Comparison of ENCODE assay signal across 8 mouse cellular contexts in the genomic region with DNA sequence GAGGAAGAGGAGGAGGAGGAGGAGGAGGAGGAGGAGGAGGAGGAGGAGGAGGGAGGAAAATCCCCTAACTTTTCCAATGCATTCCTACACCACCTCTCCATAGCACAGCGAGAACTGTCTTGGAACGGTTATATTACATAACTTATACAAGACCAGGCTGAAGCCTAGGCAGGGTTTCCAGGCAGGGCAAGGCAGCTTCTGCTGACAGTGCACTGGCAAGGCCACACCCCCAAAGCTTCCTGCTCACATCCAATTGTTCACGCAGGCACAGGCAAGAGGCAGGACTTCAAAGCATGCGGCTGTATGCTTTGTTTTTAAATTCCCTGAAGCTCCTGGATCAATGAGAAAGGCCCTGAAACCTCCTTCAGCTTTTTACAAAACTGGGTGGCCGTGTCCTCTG. TPM values are rescaled to one million over a fixed set of nuclear protein-coding genes. Genes with fewer than 3 reads are reported as not detected.
DNase-seq lines count a peak whose midpoint lies in the region; ATAC-seq and TF ChIP-seq lines count a peak whose summit lies in the region.

No protein-coding gene starts in this region.

- H3K36me3 ChIP-seq in intestine, embryonic 14.5 days (ENCODE audit: control insufficient read depth, insufficient read depth, low read length) = no peaks in the 10 kb centered on the region
- H3K36me3 ChIP-seq in intestine, postnatal 0 days (ENCODE audit: control insufficient read depth, insufficient read depth) = no peaks in the 10 kb centered on the region
- H3K36me3 ChIP-seq in limb, embryonic 15.5 days = no peaks in the 10 kb centered on the region

- ATAC-seq in intestine, embryonic 14.5 days (replicated peaks; ENCODE audit: low FRiP score, low TSS enrichment, low read depth) = peak; percentile 40; the same call in 1 of the 2 replicates
- no peak for ATAC-seq in intestine, postnatal 0 days
- peak; percentile 74 for ATAC-seq in granulocyte monocyte progenitor cell, adult 5-6 weeks (replicated peaks; ENCODE audit: poor library complexity, severe bottlenecking)
- peak; percentile 62; the same call in 1 of the 2 replicates for ATAC-seq in limb, embryonic 15.5 days (ENCODE audit: insufficient number of reproducible peaks, low FRiP score, low TSS enrichment, low read depth)

- WGBS in intestine, embryonic 14.5 days = 9% methylated on average over 5 of the region's 5 CpGs
- WGBS in intestine, postnatal 0 days = 18% methylated on average over 5 of the region's 5 CpGs
- WGBS in limb, embryonic 15.5 days = 16% methylated on average over 5 of the region's 5 CpGs

- DNase-seq in intestine, embryonic 14.5 days (ENCODE audit: low spot score) = no peak
- DNase-seq in R1 (ENCODE audit: low read depth, low spot score) = peak; percentile 43
- DNase-seq in thymus, postnatal 25 days = peak; percentile 71
- DNase-seq in layer of hippocampus, postnatal 25 days (ENCODE audit: extremely low spot score in 1 of 2, low spot score in 1 of 2) = no peak
- no peak for DNase-seq in cerebellum, adult 11-12 months

- no peaks in the 10 kb centered on the region for H3K4me1 ChIP-seq in intestine, embryonic 14.5 days (replicated peaks; ENCODE audit: control insufficient read depth, insufficient read depth, low read length)
- H3K4me1 ChIP-seq in intestine, postnatal 0 days (replicated peaks; ENCODE audit: control insufficient read depth, insufficient read depth, low read length) = no peaks in the 10 kb centered on the region
- peaks cover 11% of the 10 kb centered on the region; the same call in 1 of the 2 replicates for H3K4me1 ChIP-seq in limb, embryonic 15.5 days

- no peak overlapping the region for H3K27ac ChIP-seq in intestine, embryonic 14.5 days (ENCODE audit: low read depth)
- H3K27ac ChIP-seq in intestine, postnatal 0 days (ENCODE audit: low read depth, low read length) = no peak overlapping the region
- H3K27ac ChIP-seq in limb, embryonic 15.5 days = no peak overlapping the region

- H3K4me2 ChIP-seq in intestine, embryonic 14.5 days (ENCODE audit: low read length) = no peak overlapping the region
- H3K4me2 ChIP-seq in intestine, postnatal 0 days (replicated peaks; ENCODE audit: low read depth) = no peak overlapping the region
- H3K4me2 ChIP-seq in limb, embryonic 15.5 days = no peak overlapping the region

- no peak overlapping the region for H3K9ac ChIP-seq in intestine, embryonic 14.5 days (ENCODE audit: low read length)
- no peak overlapping the region for H3K9ac ChIP-seq in intestine, postnatal 0 days (ENCODE audit: low read depth, low read length)
- H3K9ac ChIP-seq in limb, embryonic 15.5 days = no peak overlapping the region

- H3K9me3 ChIP-seq in intestine, embryonic 14.5 days (ENCODE audit: control insufficient read depth, low read length) = no peaks in the 10 kb centered on the region
- H3K9me3 ChIP-seq in intestine, postnatal 0 days (ENCODE audit: control insufficient read depth) = no peaks in the 10 kb centered on the region
- H3K9me3 ChIP-seq in limb, embryonic 15.5 days = no peaks in the 10 kb centered on the region

- no peaks in the 10 kb centered on the region for H3K27me3 ChIP-seq in intestine, embryonic 14.5 days (replicated peaks; ENCODE audit: control insufficient read depth, insufficient read depth, low read length)
- H3K27me3 ChIP-seq in intestine, postnatal 0 days (replicated peaks; ENCODE audit: control insufficient read depth, insufficient read depth, low read length) = no peaks in the 10 kb centered on the region
- H3K27me3 ChIP-seq in limb, embryonic 15.5 days = no peaks in the 10 kb centered on the region

- H3K4me3 ChIP-seq in intestine, embryonic 14.5 days (ENCODE audit: low read depth, low read length) = no peak overlapping the region
- H3K4me3 ChIP-seq in intestine, postnatal 0 days (ENCODE audit: low read depth, low read length) = no peak overlapping the region
- H3K4me3 ChIP-seq in limb, embryonic 15.5 days = no peak overlapping the region

- no peak for TF ChIP-seq CTCF in intestine, postnatal 0 days (IDR thresholded peaks at IDR 0.05; ENCODE audit: low read depth)

RNA-seq across cellular contexts. Expression of a gene that starts 19.8 kb away (rescaled TPM):
- polyA plus RNA-seq in intestine, embryonic 14.5 days (2014; fragmentation: Nextera tagmentation; extraction: Ambion mirVana) = 6.4 and 6.8 TPM in 2 replicates
- polyA plus RNA-seq in intestine, postnatal 0 days (2015; fragmentation: Nextera tagmentation; extraction: Ambion mirVana) = 4.0 and 4.4 TPM in 2 replicates
- 29.0 and 34.6 TPM in 2 replicates for total RNA-seq in granulocyte monocyte progenitor cell, adult 5-6 weeks (2014; fragmentation: Nextera tagmentation)
- 43.6 and 43.7 TPM in 2 replicates for total RNA-seq in granulocyte monocyte progenitor cell, adult 5-6 weeks (2017)
- 3.5 and 3.8 TPM in 2 replicates for polyA plus RNA-seq in limb, embryonic 15.5 days (2015; fragmentation: Nextera tagmentation; extraction: Ambion mirVana)
- total RNA-seq in layer of hippocampus, postnatal 25 days (2021) = 10 to 100 TPM; 31.1 to 32.6 TPM

RNA-seq across cellular contexts. Expression of a gene that starts 44.9 kb away (rescaled TPM):
- polyA plus RNA-seq in intestine, embryonic 14.5 days (2014; fragmentation: Nextera tagmentation; extraction: Ambion mirVana) = 7.4 and 8.0 TPM in 2 replicates
- 1.5 and 1.8 TPM in 2 replicates for polyA plus RNA-seq in intestine, postnatal 0 days (2015; fragmentation: Nextera tagmentation; extraction: Ambion mirVana)
- not detected in 2 replicates for total RNA-seq in granulocyte monocyte progenitor cell, adult 5-6 weeks (2014; fragmentation: Nextera tagmentation)
- 0.93 TPM in 1 of 2 replicates, not detected in the other for total RNA-seq in granulocyte monocyte progenitor cell, adult 5-6 weeks (2017)
- 11.4 and 14.1 TPM in 2 replicates for polyA plus RNA-seq in limb, embryonic 15.5 days (2015; fragmentation: Nextera tagmentation; extraction: Ambion mirVana)
- 1 to 10 TPM; 1.9 to 2.0 TPM for total RNA-seq in layer of hippocampus, postnatal 25 days (2021)

Comparison
In these comparisons a context has a peak if more than half of its experiments do, and no peak if none do; other contexts are left out.
1. DNase-seq: peak in R1 (single experiment) and thymus, postnatal 25 days (single experiment); none in intestine, embryonic 14.5 days (single experiment), layer of hippocampus, postnatal 25 days (0 of 2) and cerebellum, adult 11-12 months (single experiment).